Mouse (Mus musculus): Measurements from ENCODE around the gene Dennd1b.
A peak's percentile ranks its signal among the peaks of the same experiment; 100 is the strongest.

Gene Dennd1b

DNA sequence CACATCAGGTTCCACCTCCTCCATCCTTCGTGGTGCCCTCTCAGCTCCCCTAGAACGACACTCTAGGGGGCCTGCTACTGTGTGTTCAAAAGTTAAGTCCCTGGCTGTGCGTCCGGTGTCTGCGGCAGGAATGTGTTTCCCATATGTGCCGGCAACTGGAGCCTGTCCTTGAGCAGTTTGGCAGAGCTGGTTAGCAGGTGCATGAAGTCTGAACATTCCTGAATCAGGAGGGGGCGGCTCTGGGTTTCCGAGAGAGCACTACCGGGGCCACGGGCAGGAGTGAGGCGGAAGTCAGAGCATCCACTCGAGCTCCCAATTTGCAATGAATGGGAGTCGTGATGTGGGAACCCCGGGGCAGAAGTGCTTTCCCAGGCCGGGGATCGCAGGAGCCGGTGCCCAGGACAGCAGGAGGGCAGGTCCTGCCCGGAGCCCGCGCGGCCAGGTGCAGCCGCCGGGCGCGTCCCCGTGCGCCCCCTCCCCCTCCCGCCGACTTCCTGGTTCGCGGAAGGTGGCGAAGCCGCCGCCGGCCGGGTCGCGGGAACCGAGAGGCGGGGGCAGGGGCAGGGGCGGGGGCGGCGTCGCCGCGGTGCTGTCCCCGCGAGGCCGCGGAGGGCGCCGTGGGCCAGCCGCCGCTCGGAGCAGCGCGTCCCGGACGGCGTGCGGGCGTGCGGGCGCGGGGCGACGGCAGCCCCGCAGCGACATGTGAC lies at the start of gene Dennd1b:
Dennd1b (plus strand) TSS at position 275 of the 707 bp plus-strand sequence.
- DNase-seq (ENCODE audit: low read depth, low spot score) = peak; percentile 31

DNA sequence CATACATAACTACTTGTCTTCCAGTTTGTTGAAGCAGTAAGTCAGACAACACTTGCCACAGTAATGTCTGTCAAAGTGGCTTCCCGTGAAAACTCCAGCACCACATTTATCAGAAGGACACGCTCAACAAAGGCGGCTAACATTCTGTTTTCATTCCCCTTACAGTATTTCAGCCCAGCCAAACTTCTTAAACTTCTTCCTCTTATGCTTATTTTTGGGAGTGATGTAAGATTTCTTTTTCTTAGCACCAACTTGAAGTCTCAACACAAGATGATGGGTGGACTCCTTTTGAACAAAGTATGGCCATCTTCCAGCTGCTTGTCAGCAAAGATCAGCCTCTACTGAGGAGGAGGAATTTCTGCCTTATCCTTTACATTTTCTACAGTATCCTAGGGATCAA lies 47.6 kb upstream of the Dennd1b start:
- no peak for DNase-seq (ENCODE audit: low read depth, low spot score)

DNA sequence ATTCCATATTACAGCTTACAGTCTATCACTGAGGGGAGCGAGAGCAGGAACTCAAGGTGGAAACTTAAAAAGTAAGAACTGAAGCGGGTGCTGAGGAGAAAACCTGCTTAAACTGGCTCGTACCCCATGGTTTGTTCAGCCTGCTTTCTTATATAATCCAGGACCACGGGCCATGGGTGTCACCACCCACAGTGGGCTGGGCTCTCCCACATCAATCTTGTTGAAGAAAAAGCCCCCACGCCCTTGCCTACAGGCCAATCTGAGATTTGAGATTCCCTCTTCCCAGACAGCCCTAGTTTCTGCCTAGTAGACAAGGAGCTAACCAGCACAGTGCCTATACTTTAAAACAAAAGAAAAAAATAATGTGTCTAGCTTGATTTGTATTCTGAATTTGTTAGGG lies 43.6 kb upstream of the Dennd1b start:
- no peak for DNase-seq (ENCODE audit: low read depth, low spot score)

DNA sequence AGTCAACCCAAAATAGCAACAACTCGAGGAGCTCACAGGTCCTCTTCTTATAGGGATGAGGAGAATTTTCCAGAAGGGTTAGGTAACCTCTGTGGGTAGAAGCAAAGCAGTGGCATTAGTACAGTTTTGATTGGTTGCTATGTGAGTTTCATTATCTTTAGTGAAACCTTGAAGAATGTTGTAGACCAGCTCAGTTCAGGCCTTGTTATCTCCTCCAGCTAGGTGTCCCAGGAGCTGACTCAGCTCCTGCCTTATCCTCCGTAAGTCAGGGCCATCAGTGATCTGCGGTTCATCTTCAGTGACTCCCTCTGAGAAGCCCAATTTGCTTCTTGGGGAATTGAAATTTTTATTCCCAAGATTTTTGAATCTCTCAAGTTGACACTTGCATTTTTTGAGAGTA lies 43.2 kb upstream of the Dennd1b start:
- DNase-seq (ENCODE audit: low read depth, low spot score) = no peak

DNA sequence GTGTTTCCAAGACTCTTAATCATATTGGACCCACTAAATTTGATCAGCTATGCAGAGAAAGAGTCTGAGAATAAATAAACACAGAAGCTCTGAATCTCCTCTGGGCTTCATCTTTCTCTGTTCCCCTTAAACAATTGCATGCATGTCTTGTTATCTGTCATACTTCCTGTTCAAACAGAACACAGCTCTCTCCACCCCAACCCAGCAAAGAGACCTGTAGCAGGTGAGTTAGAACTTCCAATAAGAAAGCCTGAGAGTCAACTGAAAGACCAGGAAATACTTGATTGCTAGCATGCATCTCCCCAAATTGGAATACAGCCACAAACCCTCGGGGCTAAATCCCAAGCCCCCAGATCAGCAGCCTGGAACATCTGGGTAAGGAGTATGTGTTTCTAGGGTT lies 42.4 kb upstream of the Dennd1b start:
- no peak for DNase-seq (ENCODE audit: low read depth, low spot score)

DNA sequence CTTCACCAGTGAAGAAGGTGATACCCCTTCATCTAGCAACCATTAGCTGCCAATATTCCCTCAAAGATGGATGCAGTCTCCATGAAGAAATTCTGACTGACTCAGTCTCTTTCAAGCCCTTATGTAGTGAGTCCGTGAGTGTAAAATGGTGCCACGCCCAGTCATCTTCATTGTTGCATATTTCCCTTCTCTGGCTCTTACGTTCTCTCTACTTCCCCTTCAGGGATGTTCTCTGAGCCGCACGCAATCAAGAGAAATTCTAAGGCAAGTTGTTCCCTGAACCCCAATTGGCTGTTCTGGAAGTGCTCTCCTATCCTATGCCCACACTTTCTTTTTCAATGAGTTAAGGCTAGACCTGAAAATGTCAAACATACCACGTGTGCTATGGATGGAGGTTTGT lies 40.3 kb upstream of the Dennd1b start:
- DNase-seq (ENCODE audit: low read depth, low spot score) = no peak

DNA sequence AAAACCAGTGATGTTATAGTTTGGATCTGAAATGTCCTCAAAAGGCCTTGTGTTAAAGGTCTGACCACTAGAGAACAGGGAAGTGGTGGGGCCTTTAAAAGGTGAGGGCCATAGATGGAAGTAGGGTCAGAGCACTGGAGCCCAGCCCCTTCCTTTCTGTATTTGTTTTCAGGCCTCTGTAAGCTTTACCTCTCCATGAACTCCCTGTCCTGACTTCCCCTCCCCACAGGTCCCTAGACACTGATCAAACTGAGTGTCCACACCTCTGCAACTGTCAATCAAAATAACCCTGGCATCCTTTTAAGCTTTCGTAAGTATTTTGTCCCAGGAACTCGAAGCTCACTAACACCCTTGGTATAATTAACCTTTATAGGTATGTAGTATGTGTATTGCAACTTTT lies 39.0 kb upstream of the Dennd1b start:
- no peak for DNase-seq (ENCODE audit: low read depth, low spot score)

DNA sequence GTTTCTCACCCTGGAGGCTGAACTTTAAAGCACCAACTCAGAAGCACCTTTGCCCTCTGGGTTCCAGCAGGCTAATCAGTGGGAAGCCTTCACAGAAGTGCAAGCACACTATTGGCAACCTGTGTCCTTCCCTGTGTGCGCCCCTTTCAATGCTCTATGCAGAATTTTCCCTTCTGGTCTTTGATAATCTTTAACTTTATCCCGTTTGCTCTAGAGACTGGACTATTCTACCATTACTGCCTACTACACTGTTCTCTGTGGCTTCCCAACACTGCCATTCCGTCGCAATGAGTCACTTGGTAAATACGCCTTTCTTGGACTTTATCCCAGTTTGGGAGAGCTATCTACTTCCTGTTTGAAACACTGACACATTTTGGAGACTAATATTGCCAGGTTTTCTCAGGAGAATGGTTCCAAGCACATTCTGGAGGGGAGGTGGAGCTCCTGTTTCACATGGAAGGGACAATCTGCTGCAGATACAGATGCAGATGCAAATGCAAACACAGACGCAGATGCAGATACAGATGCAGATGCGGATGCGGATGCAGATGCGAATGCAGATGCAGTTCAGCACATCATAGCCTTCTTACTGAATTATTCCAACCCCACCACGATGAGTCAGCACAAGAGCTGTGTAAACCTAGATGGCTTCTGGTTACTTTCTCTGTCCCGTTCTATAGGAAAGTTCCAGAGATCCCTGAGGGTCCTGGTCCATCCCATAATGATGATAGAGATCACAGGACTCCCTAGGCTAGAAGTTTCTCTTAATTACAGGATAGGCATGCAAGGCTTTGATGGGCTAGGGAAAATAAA lies 34.4 kb upstream of the Dennd1b start:
- peak; percentile 86 for DNase-seq (ENCODE audit: low read depth, low spot score)

DNA sequence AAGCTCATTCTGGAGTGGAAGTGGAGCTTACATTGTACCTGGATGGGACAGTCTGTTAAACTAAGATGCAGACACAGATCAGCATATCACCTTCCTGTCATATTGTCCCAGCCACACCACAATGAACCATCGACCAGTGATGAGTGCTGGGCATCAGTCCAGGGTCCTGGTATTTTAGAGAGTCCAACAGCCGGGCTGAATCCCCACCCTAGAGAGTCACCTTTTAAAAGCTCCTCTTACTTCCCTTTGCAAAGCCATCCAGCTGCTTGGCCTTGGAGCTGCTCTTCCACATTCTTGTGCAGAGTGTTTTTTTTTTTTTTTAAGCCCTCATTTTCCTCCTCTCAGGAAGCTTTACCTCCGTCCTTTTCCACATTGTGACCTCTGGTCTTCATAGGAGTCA lies 33.2 kb upstream of the Dennd1b start:
- no peak for DNase-seq (ENCODE audit: low read depth, low spot score)

DNA sequence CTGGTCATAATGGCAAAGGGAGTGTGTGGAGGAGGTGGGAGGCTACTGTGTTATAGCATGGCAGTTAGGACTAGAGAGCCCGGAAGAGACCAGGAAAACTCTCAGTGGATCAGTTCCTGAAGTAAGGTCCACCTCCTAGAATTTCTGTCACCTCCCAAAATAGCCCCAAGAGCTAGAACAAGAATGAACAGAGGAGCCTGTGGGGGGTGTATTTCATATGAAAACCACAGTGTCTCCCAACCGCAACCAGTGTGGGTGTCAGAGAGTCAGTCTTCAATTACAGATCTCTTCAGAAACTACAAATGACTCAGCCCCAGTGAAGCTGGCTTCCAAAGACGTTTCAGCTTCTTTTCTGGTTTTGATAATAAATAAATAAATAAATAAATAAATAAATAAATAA lies 32.4 kb upstream of the Dennd1b start:
- DNase-seq (ENCODE audit: low read depth, low spot score) = peak; percentile 65

DNA sequence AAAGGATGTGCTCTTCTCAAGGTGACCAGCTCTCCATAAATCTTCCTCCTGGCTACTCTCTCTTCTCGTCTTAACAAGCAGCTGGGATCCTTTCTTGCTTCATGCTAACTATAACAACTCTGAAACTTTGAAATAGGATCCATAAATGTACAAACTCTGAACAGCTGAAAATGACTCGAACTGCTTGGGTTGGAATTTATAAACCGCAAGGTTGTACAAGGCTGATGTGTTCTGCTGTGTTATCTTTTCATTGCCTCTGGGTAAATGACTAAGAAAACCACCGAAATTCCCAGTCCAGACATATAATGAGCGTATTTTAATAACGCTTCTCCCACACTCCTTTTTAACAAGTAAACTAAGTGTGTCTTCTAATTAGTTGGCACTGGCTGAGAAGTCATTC lies 27.1 kb upstream of the Dennd1b start:
- DNase-seq (ENCODE audit: low read depth, low spot score) = no peak

DNA sequence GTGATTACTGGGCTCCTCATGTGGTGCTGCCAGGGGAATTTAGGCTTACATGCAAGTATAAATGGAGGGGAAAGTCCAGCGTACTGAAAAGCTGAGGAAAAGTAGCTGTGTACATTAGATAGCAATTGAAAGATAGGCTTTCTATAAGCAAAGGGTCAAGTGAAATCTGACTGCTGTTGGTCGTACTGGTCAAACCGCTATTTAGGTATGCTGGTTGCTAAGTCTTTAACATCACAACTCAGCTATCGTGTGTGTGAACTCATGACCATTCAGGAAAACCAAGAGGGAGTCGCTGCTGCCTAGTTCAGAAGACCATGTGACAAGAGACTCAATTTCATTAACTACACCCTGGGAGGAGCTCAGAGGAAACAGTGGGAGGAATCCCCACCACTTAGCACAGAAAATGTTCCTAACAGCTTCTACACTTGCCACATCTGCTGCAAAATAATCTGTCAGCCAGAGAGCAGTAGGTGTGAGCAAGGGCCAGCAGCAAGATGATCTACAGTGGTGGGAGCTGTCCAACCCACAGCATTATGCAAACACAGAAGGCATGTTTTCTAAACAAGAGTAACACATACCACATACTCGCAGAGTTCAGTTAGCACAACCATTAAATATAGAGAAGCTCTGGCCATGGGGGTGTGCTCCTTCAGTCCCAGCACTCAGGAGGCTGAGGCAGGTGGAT lies 25.4 kb upstream of the Dennd1b start:
- DNase-seq (ENCODE audit: low read depth, low spot score) = no peak

DNA sequence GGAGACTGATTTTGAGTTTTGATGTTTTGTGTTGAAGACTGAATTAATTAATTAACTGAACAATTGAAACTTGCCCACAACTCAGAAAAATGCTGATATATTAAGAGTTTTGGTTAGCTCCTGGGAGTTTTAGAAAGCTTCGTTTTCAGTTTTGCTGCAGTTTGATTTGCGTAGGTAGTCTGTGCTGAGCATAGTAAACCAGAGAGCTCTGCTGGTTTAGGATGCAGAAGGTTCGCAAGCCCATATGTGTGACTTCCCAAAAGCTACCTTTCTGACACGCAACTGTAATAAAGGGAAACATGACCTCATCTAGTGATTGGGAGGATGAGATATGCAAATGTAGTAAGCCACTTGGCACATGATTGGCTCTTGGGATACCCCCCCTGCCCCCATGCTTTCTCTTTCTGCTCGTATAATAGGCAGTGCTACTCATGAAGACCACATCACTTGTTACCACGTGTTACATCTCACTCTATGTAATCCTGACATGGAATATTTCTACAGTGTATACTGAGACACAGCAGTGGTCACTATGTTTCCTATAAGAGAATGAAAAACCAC lies 23.6 kb upstream of the Dennd1b start:
- DNase-seq (ENCODE audit: low read depth, low spot score) = no peak

DNA sequence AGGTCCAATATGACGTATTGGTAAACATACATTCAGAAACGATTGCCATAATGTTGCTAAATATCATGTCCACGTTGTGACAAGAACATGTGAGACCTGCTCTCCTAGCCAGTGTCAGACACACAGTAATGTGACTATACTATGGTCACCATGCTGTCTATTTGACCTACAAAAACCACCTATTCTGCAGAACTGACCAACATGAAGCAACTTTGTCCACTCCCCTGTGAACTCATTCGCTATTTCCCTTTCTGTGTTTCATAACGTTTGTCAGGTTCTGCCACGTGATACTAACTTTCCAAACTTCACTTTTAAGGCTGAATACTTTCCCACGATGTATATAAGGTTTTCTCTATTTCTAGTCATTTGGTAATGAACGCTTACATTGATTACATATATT lies 22.8 kb upstream of the Dennd1b start:
- DNase-seq (ENCODE audit: low read depth, low spot score) = no peak

DNA sequence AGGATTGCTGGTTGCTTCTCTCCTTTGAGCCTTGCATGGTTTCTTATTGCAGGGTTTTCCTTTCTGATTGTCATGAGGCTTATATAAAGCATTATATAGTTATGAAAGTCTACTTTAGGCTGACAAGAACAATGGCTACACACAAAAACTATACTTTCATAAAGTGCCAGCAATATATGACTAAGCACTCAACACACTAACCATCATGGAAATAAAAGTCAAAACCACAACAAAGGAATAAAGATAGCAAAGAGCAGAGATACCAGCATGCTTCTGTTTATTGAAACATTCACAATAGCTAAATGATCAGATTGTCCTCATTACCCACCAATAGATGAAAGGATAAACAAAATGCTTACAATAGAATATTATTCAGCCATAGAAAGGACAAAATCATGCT lies 11.1 kb upstream of the Dennd1b start:
- DNase-seq (ENCODE audit: low read depth, low spot score) = no peak

DNA sequence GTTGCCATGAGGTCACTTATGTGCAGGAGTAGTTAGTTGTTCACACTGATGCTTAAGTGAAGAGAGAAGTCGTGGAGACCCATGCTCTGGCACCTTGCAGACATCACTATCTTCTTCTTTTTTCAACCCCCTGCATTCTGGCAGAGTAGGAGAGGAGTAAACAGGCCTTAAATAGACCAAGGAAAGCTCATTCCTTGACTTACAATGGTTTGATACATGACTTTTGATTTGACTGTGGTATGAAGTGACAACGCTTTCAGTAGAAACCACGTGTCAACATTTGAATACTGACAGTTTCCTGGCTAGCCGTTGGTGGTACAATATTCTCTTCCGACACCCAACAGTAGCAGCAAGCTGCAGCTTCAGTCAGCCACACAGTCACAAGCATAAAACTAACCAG lies 8.3 kb upstream of the Dennd1b start:
- no peak for DNase-seq (ENCODE audit: low read depth, low spot score)

DNA sequence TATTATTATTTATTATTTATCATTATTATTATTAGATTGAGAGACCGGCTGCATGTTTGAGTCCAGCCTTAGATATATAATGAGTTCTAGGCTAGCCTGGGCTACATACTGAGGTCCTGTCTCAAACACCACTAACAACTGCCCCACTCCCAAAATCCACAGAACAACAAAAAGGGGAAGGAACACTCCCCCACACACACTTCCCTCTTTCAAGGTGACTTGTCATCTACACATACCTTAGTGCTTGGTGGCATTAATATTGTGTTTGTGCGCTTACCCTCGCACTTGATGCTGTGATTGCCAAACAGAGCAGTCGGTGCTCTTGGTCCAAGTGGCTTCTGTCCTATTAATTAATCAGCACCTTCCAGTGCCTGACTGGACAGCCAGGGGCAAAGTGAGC lies 7.8 kb upstream of the Dennd1b start:
- DNase-seq (ENCODE audit: low read depth, low spot score) = no peak

DNA sequence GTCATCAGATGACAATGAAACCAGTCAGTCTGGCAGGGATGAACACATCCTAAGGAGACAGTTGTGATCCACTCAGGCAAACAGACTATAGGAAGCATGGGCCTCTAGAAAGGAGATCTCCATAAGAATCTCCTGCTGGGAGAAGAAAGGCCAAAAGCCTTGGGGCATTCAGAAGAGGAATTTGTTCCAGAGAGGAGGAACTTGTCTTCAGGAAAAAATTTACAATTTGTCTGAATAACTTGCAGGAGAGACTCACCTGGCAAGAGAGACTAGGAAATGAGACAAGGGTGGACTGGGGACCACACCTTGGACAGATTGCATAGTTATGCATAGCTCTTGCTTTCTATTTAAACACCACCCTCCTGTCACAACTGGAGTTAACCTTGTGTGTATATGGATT lies 6.7 kb upstream of the Dennd1b start:
- DNase-seq (ENCODE audit: low read depth, low spot score) = no peak

DNA sequence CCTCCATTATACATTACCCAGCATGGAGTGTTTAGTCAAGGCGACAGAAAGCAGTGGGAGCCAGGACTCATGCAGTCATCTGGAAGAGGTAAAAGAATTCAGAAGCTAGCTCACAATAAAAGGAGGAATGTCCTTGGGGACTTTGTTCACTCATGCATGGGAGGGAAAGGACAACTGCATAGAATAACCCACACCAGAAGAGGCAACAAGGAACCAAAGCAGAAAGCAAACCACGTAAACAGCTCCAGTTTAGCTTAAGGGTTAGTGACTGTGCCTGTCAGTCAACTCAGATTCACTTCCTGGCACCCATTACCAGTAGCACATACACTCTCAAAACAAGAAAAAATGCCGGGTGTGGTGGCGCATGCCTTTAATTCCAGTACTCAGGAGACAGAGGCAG lies 6.1 kb upstream of the Dennd1b start:
- DNase-seq (ENCODE audit: low read depth, low spot score) = no peak

DNA sequence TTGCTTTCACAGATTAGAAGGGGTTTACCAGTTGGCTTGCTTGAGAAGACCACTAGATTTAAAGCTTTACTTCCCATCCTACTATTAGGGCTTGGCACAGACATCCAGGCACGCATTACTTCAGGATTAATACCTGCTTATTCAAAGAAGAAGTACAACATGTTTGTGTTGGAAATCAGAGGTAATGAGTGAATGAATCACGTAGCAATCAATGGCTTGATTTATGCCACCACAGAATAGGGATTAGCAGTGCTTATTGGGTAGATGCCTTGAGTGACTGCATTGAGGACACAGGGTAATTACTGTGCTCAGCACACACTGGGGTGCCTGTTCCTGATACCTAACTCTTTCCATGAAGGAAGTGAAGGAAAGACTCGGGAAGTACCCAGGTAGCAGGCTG lies 4.4 kb upstream of the Dennd1b start:
- DNase-seq (ENCODE audit: low read depth, low spot score) = no peak

DNA sequence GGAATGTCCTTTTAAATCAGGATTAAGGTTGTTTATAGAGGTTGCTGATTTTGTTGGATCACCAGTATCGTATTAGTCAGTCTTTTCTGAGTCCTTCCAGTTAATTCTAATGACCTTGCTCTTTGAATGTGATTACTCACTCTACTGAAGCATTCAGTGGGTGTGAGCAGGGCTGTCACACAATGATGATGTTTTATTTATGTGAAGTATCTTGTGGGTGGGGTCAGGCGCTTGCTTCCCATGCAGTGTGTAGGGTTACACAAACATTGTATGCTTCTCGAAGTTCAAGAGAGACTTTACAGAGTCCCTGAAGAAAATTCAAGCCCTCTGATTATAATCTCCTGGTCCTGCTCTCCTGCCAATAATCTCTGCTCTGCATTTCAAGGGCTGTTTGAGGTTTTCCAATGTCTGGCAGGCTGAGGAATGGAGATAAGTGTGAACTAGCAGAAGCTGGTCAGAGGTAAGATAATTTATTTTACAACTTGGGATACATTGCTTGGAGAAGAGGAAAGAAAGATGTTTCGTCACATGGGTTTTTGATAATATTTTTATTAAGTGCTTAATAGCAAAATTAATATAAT lies 3.2 kb upstream of the Dennd1b start:
- no peak for DNase-seq (ENCODE audit: low read depth, low spot score)
